Mouse (Mus musculus) limb, embryonic 10.5 days (tissue): ENCODE measurements at regions not wholly inside any gene's neighbourhood (a gene's known extent, or its start where the extent isn't known, plus 50 kb on each side); places are given as distances from the start of the nearest gene placed in this dataset.

Experiments
- DNase-seq: peaks from one replicate; pipeline ENCODE4 v3.0.0-alpha.2; 2017; ENCODE audit warnings: low spot score
- H3K27ac ChIP-seq: fragments of 300-500 bp; sonication (generic); 2 replicates; pipeline ENCODE4 v1.5.1; 2016; ENCODE audit warnings: mild to moderate bottlenecking
- H3K27me3 ChIP-seq: fragments of 300-500 bp; sonication (generic); 2 replicates; pipeline ENCODE4 v1.6.1; 2016; ENCODE audit warnings: low read depth, mild to moderate bottlenecking; ENCODE audit not compliant: poor library complexity, severe bottlenecking
- H3K36me3 ChIP-seq: fragments of 300-500 bp; sonication (generic); 2 replicates; pipeline ENCODE4 v1.6.1; 2016; ENCODE audit warnings: mild to moderate bottlenecking, moderate library complexity
- H3K4me1 ChIP-seq: fragments of 300-500 bp; sonication (generic); 2 replicates; pipeline ENCODE4 v1.6.1; 2016
- H3K4me3 ChIP-seq: fragments of 300-500 bp; sonication (generic); 2 replicates; pipeline ENCODE4 v1.5.1; 2016; ENCODE audit warnings: mild to moderate bottlenecking, moderate library complexity
- H3K9me3 ChIP-seq: fragments of 300-500 bp; sonication (generic); replicated peaks from 2 replicates; pipeline ENCODE4 v1.6.1; 2016; ENCODE audit warnings: mild to moderate bottlenecking
- WGBS: fragments of 180-500 bp; shearing (Covaris S2); methylation state at CpG from one replicate; pipeline ENCODE4 v1.1.7; 2016; 5-methylcytosine and 5-hydroxymethylcytosine counted together

- Histone ChIP-seq H3K9me3 (no peaks in the 10 kb centered on the region), H3K4me1 (no peaks in the 10 kb centered on the region), H3K36me3 (no peaks in the 10 kb centered on the region), H3K27ac (no peak overlapping the region), H3K27me3 (no peaks in the 10 kb centered on the region), H3K4me3 (no peak overlapping the region)
- DNase-seq, result no peak
- 79% methylated on average over 6 of the region's 6 CpGs for WGBS
These were observed 132.5 kb upstream of the Cxcr4 start for GRCm38 (mm10) chr1:128724433-128725091.

- Histone ChIP-seq H3K9me3 (no peaks in the 10 kb centered on the region), H3K27me3 (no peaks in the 10 kb centered on the region), H3K4me3 (no peak overlapping the region), H3K27ac (no peak overlapping the region), H3K4me1 (no peaks in the 10 kb centered on the region), H3K36me3 (no peaks in the 10 kb centered on the region)
- 34% methylated on average over 3 of the region's 3 CpGs for WGBS
- no peak for DNase-seq
These were observed 131.8 kb upstream of the Cxcr4 start for GRCm38 (mm10) chr1:128723843-128724242.

- no peaks in the 10 kb centered on the region for H3K27me3 ChIP-seq
- WGBS, result 74% methylated on average over 2 of the region's 2 CpGs
- H3K4me1 ChIP-seq, result no peaks in the 10 kb centered on the region
- no peak for DNase-seq
- H3K4me3 ChIP-seq, result no peak overlapping the region
- no peak overlapping the region for H3K27ac ChIP-seq
- no peaks in the 10 kb centered on the region for H3K36me3 ChIP-seq
- no peaks in the 10 kb centered on the region for H3K9me3 ChIP-seq
These were observed 130.0 kb upstream of the Cxcr4 start for GRCm38 (mm10) chr1:128722061-128722471.

- Histone ChIP-seq H3K9me3 (no peaks in the 10 kb centered on the region), H3K4me1 (peaks cover 7% of the 10 kb centered on the region; the same call in 1 of the 2 replicates), H3K27me3 (no peaks in the 10 kb centered on the region), H3K4me3 (no peak overlapping the region), H3K36me3 (no peaks in the 10 kb centered on the region), H3K27ac (no peak overlapping the region)
- DNase-seq, result no peak
- WGBS, result 84% methylated on average over 6 of the region's 6 CpGs
These were observed 122.8 kb upstream of the Cxcr4 start for GRCm38 (mm10) chr1:128714843-128715242.

- peaks cover 7% of the 10 kb centered on the region; the same call in 1 of the 2 replicates for H3K4me1 ChIP-seq
- H3K36me3 ChIP-seq, result no peaks in the 10 kb centered on the region
- WGBS, result 87% methylated on average over 7 of the region's 7 CpGs
- DNase-seq, result no peak
- no peak overlapping the region for H3K27ac ChIP-seq
- no peaks in the 10 kb centered on the region for H3K9me3 ChIP-seq
- H3K27me3 ChIP-seq, result no peaks in the 10 kb centered on the region
- no peak overlapping the region for H3K4me3 ChIP-seq
These were observed 120.8 kb upstream of the Cxcr4 start for GRCm38 (mm10) chr1:128712876-128713275.

GRCm38 (mm10) chr1:128711121-128711520 lies 119.0 kb upstream of the Cxcr4 start:
- no peaks in the 10 kb centered on the region for H3K27me3 ChIP-seq
- H3K36me3 ChIP-seq, result no peaks in the 10 kb centered on the region
- WGBS, result 58% methylated on average over 5 of the region's 5 CpGs
- DNase-seq, result no peak
- H3K4me3 ChIP-seq, result no peak overlapping the region
- H3K9me3 ChIP-seq, result no peaks in the 10 kb centered on the region
- H3K27ac ChIP-seq, result no peak overlapping the region
- peaks cover 7% of the 10 kb centered on the region; the same call in 1 of the 2 replicates for H3K4me1 ChIP-seq

- H3K4me1 ChIP-seq, result no peaks in the 10 kb centered on the region
- H3K27me3 ChIP-seq, result no peaks in the 10 kb centered on the region
- WGBS, result 95% methylated on average over 6 of the region's 6 CpGs
- H3K4me3 ChIP-seq, result no peak overlapping the region
- no peaks in the 10 kb centered on the region for H3K9me3 ChIP-seq
- H3K36me3 ChIP-seq, result no peaks in the 10 kb centered on the region
- no peak overlapping the region for H3K27ac ChIP-seq
- DNase-seq, result no peak
These were observed 115.7 kb upstream of the Cxcr4 start for GRCm38 (mm10) chr1:128707747-128708146.

GRCm38 (mm10) chr1:128706167-128706566 lies 114.1 kb upstream of the Cxcr4 start:
- Histone ChIP-seq H3K36me3 (no peaks in the 10 kb centered on the region), H3K9me3 (no peaks in the 10 kb centered on the region), H3K27me3 (no peaks in the 10 kb centered on the region), H3K27ac (no peak overlapping the region), H3K4me3 (no peak overlapping the region), H3K4me1 (no peaks in the 10 kb centered on the region)
- DNase-seq, result no peak
- WGBS, result 83% methylated on average over 2 of the region's 2 CpGs

- Histone ChIP-seq H3K4me1 (no peaks in the 10 kb centered on the region), H3K9me3 (no peaks in the 10 kb centered on the region), H3K27ac (no peak overlapping the region), H3K4me3 (no peak overlapping the region), H3K27me3 (no peaks in the 10 kb centered on the region), H3K36me3 (no peaks in the 10 kb centered on the region)
- 79% methylated on average over 3 of the region's 3 CpGs for WGBS
- no peak for DNase-seq
These were observed 113.0 kb upstream of the Cxcr4 start for GRCm38 (mm10) chr1:128705071-128705503.

GRCm38 (mm10) chr1:128701326-128701725 lies 109.2 kb upstream of the Cxcr4 start:
- DNase-seq, result no peak
- H3K4me3 ChIP-seq, result no peak overlapping the region
- no peaks in the 10 kb centered on the region for H3K4me1 ChIP-seq
- H3K27me3 ChIP-seq, result no peaks in the 10 kb centered on the region
- H3K27ac ChIP-seq, result no peak overlapping the region
- H3K9me3 ChIP-seq, result no peaks in the 10 kb centered on the region
- WGBS, result 76% methylated on average over 3 of the region's 3 CpGs
- no peaks in the 10 kb centered on the region for H3K36me3 ChIP-seq

- H3K27ac ChIP-seq, result no peak overlapping the region
- DNase-seq, result no peak
- H3K4me1 ChIP-seq, result no peaks in the 10 kb centered on the region
- no peaks in the 10 kb centered on the region for H3K36me3 ChIP-seq
- 86% methylated on average over 4 of the region's 4 CpGs for WGBS
- H3K9me3 ChIP-seq, result no peaks in the 10 kb centered on the region
- H3K4me3 ChIP-seq, result no peak overlapping the region
- H3K27me3 ChIP-seq, result no peaks in the 10 kb centered on the region
These were observed 105.9 kb upstream of the Cxcr4 start for GRCm38 (mm10) chr1:128697962-128698361.

GRCm38 (mm10) chr1:128695936-128696335 lies 103.8 kb upstream of the Cxcr4 start:
- no peak overlapping the region for H3K4me3 ChIP-seq
- no peaks in the 10 kb centered on the region for H3K9me3 ChIP-seq
- WGBS, result 76% methylated on average over 2 of the region's 2 CpGs
- no peak overlapping the region for H3K27ac ChIP-seq
- H3K4me1 ChIP-seq, result peaks cover 7% of the 10 kb centered on the region
- H3K27me3 ChIP-seq, result no peaks in the 10 kb centered on the region
- no peaks in the 10 kb centered on the region for H3K36me3 ChIP-seq
- no peak for DNase-seq

GRCm38 (mm10) chr1:128692799-128693198 lies 100.7 kb upstream of the Cxcr4 start:
- H3K36me3 ChIP-seq, result no peaks in the 10 kb centered on the region
- DNase-seq, result no peak

GRCm38 (mm10) chr1:128692313-128692712 lies 100.2 kb upstream of the Cxcr4 start:
- Histone ChIP-seq H3K36me3 (no peaks in the 10 kb centered on the region), H3K27ac (no peak overlapping the region), H3K27me3 (no peaks in the 10 kb centered on the region), H3K4me1 (peaks cover 13% of the 10 kb centered on the region), H3K4me3 (no peak overlapping the region), H3K9me3 (no peaks in the 10 kb centered on the region)
- WGBS, result 24% methylated on average over 8 of the region's 8 CpGs
- DNase-seq, result no peak

More at GRCm38 (mm10) chr1:128692799-128693198, 100.7 kb upstream of the Cxcr4 start:
- no peak overlapping the region for H3K4me3 ChIP-seq
- no peaks in the 10 kb centered on the region for H3K9me3 ChIP-seq
- H3K27ac ChIP-seq, result no peak overlapping the region
- H3K27me3 ChIP-seq, result no peaks in the 10 kb centered on the region
- H3K4me1 ChIP-seq, result peaks cover 8% of the 10 kb centered on the region
